Mouse (Mus musculus) liver, adult 2 months (tissue): ENCODE results near the gene Vgf. TPM values are rescaled to one million over a fixed set of nuclear protein-coding genes. Genes with fewer than 3 reads are reported as not detected.

Source experiments
- DNase-seq: peaks from one replicate; pipeline ENCODE4 v3.0.0-alpha.2; 2011; ENCODE audit warnings: low read depth, low spot score; ENCODE audit errors: extremely low read depth
- H3K27ac ChIP-seq: fragments of 200-500 bp; replicated peaks from 2 replicates; pipeline ENCODE4 v1.5.1; 2012; ENCODE audit warnings: low read depth, mild to moderate bottlenecking, control low read depth, inconsistent platforms, low read length; ENCODE audit not compliant: insufficient read depth
- H3K27me3 ChIP-seq: fragments of 200-500 bp; 2 replicates; pipeline ENCODE4 v1.6.1; 2012; ENCODE audit warnings: mild to moderate bottlenecking, moderate library complexity, low read length, inconsistent platforms; ENCODE audit not compliant: control insufficient read depth, insufficient read depth
- H3K36me3 ChIP-seq: fragments of 200-500 bp; 2 replicates; pipeline ENCODE4 v1.6.1; 2012; ENCODE audit warnings: low read length, inconsistent platforms; ENCODE audit not compliant: control insufficient read depth, insufficient read depth
- H3K4me1 ChIP-seq: fragments of 200-500 bp; 2 replicates; pipeline ENCODE4 v1.6.1; 2011; ENCODE audit warnings: low read length; ENCODE audit not compliant: control insufficient read depth, insufficient read depth
- H3K4me3 ChIP-seq: fragments of 200-500 bp; 2 replicates; pipeline ENCODE4 v1.5.1; 2011; ENCODE audit warnings: low read depth, mild to moderate bottlenecking, control low read depth, low read length, moderate library complexity; ENCODE audit not compliant: insufficient read depth
- H3K79me2 ChIP-seq: fragments of 200-500 bp; 2 replicates; pipeline ENCODE4 v1.6.1; 2012; ENCODE audit warnings: inconsistent platforms, mild to moderate bottlenecking, low read length, moderate library complexity; ENCODE audit not compliant: control insufficient read depth, insufficient read depth
- H3K9ac ChIP-seq: fragments of 200-500 bp; 2 replicates; pipeline ENCODE4 v1.6.1; 2012; ENCODE audit warnings: low read depth, mild to moderate bottlenecking, control low read depth, inconsistent platforms, low read length
- CTCF ChIP-seq: fragments of 200-500 bp; IDR thresholded peaks from 2 replicates; pipeline ENCODE4 v1.5.1; 2011; ENCODE audit warnings: low read depth, low read length, control low read depth
- POLR2A ChIP-seq: fragments of 200-500 bp; IDR thresholded peaks from 2 replicates; pipeline ENCODE4 v1.6.1; 2011; ENCODE audit warnings: low read length, control low read depth; ENCODE audit not compliant: insufficient read depth; ENCODE audit errors: extremely low read depth
- WGBS: fragments of 180-500 bp; shearing (Covaris S2); methylation state at CpG from one replicate; pipeline ENCODE4 v1.1.7; 2018; 5-methylcytosine and 5-hydroxymethylcytosine counted together
- polyA plus RNA-seq: library from polyadenylated mRNA; depleted of rRNA; stranded (reverse); fragments of >200 nt; gene quantifications from 2 replicates; pipeline ENCODE4 v1.2.3, GENCODE M21; 2012
- total RNA-seq: library from RNA; depleted of rRNA; stranded (reverse); fragments of >200 nt; gene quantifications from 2 replicates; pipeline ENCODE4 v1.2.3, GENCODE M21; 2014

The Vgf gene
- total and polyA plus RNA-seq, 2 experiments: not detected

DNA sequence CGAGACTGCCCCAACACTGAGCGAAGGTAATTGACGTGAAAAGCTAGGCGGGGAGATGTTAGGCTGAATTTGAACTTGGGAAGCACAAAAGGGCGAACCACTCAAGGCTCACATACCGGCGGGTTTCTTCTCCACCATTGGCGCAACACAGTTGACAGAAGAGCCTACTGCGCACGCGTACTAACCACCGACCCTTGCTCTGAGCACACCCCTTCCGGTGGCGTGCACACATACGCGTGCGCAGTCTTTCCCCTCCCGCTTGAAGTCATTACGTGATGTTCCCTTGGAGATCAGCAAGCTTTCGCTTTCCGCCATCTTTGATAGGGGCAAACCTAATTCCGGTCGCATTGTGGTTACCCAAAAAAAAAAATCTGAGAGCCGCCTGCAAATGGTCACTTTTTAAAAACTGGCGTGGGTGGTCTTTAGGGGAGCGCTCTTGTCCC lies 39.5 kb upstream of the Vgf start, which contains the start of gene Plod3:
Gene Plod3, plus strand, starts transcription at position 325 of the 443 bp plus-strand sequence.
- peak within 1 kb of the TSS; percentile 64 for H3K27ac ChIP-seq
- WGBS: 0% methylated on average over 26 of the region's 26 CpGs
- H3K4me1 ChIP-seq: peaks cover 5% of the 10 kb centered on the region
- DNase-seq: peak; percentile 93
- TF ChIP-seq CTCF (no peak), POLR2A (no peak)
- peaks cover 5% of the 10 kb centered on the region; the same call in 1 of the 2 replicates for H3K36me3 ChIP-seq
- H3K4me3 ChIP-seq: peak within 1 kb of the TSS; percentile 72
- H3K79me2 ChIP-seq: no peaks in the 10 kb centered on the region
- no peaks in the 10 kb centered on the region for H3K27me3 ChIP-seq
- peak within 1 kb of the TSS; percentile 87 for H3K9ac ChIP-seq

DNA sequence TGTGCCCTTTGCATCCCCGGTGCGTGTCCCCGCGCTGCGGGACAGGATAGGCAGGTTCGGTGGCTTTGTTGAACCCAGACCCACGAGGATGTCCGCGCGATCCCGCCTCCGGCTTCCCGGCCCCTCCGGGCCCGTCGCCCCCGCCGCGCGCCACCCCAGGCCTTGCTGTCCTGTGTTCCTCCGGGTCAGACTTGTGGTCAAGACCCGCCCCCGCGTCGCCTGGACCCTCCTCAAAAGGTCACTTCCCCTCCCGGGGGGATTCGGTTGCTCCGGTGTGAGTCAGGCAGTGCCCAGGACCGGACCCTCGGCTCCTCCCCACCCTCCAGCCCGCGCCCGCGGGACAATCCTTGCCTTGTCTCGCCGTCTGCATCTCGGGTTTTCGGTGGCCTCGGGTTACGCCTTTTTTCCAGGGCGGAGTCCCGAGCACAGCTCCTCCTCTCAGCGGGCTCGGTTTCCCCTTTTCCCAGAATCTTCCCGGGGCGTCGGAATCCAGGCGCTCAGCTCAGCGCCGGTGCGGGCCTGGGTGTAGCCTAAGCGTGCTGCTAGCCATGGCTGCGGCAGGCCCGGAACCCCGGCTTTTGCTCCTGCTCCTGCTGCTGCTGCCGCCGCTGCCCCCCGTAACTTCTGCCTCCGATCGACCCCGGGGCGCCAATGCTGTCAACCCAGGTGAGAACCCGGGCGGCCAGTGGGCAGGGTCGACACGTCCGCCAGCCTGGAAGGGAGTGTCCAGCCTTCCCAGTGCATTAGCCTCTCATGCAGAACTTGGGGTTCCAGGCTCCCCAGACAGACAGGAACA lies 38.9 kb upstream of the Vgf start:
- H3K27me3 ChIP-seq: no peaks in the 10 kb centered on the region
- peak overlapping the region; percentile 64 for H3K27ac ChIP-seq
- TF ChIP-seq CTCF: no peak
- peak; percentile 79 for TF ChIP-seq POLR2A
- under 1% methylated on average over 67 of the region's 67 CpGs for WGBS
- H3K4me1 ChIP-seq: peaks cover 5% of the 10 kb centered on the region
- H3K4me3 ChIP-seq: peak overlapping the region; percentile 72
- H3K9ac ChIP-seq: peak overlapping the region; percentile 87
- H3K79me2 ChIP-seq: no peaks in the 10 kb centered on the region
- DNase-seq: peak; percentile 57
- no peaks in the 10 kb centered on the region for H3K36me3 ChIP-seq

DNA sequence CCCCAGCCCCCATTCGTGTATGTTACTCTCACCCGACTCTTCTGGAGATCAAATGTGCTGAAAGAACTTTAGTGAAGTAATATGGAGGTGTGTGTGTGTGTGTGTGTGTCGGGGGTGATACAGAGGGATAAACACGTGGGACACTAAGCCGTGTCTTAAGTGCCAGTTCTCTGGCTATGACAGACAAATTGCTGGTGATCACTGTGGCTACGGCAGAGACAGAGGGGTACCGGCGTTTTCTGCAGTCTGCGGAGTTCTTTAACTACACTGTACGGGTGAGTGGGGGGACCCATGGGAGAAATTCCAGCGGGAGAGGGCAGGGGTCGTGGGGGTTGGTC lies 38.3 kb upstream of the Vgf start, which contains the start of gene Znhit1:
Gene Znhit1, minus strand, starts transcription at position 88 of the 338 bp plus-strand sequence.
- Histone ChIP-seq H3K4me1 (peaks cover 5% of the 10 kb centered on the region), H3K4me3 (peak within 1 kb of the TSS; percentile 72), H3K79me2 (no peaks in the 10 kb centered on the region), H3K9ac (peak within 1 kb of the TSS; percentile 87), H3K27me3 (no peaks in the 10 kb centered on the region), H3K36me3 (no peaks in the 10 kb centered on the region), H3K27ac (peak within 1 kb of the TSS; percentile 64)
- WGBS: 14% methylated on average over 12 of the region's 12 CpGs
- DNase-seq: no peak
- no peak for TF ChIP-seq CTCF
- TF ChIP-seq POLR2A: no peak

DNA sequence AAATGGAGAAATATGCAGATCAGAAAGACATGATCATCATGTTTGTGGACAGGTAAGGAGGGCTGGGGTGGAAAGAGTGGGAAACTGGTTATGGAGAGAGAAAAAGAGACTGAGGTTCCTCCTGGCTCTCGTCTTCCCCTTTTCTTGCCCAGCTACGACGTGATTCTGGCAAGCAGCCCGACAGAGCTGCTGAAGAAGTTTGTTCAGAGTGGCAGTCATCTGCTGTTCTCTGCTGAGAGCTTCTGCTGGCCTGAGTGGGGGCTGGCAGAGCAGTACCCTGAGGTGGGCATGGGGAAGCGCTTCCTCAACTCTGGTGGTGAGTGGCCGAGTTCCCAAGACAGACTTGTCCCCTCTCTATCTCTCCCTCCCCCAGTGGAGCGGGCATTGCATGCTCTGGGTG lies 37.8 kb upstream of the Vgf start:
- H3K79me2 ChIP-seq: no peaks in the 10 kb centered on the region
- DNase-seq: no peak
- H3K4me3 ChIP-seq: peak overlapping the region; percentile 13; the same call in 1 of the 2 replicates
- TF ChIP-seq CTCF: no peak
- no peak for TF ChIP-seq POLR2A
- 78% methylated on average over 7 of the region's 7 CpGs for WGBS
- H3K9ac ChIP-seq: no peak overlapping the region
- H3K27ac ChIP-seq: no peak overlapping the region
- peaks cover 5% of the 10 kb centered on the region for H3K4me1 ChIP-seq
- H3K27me3 ChIP-seq: no peaks in the 10 kb centered on the region
- no peaks in the 10 kb centered on the region for H3K36me3 ChIP-seq

DNA sequence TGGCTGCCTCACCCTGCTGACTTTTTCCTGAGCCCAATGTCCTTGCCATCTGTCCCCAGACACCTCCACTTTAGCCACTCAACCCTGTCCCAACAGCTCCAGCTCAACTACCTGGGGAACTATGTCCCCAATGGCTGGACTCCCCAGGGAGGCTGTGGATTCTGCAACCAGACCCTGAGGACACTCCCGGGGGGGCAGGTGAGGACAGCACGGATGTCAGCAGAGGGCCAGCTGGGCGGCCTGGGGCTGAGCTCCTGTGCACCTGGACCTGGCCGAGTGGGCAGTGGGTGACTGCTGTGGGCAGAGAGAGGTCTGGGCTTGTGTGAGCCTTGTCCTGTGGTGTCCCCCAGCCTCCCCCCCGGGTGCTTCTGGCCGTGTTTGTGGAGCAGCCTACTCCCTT lies 36.4 kb upstream of the Vgf start:
- 0 out of 2 replicates have a peak, but pooled peaks cover 2% of the 10 kb centered on the region for H3K36me3 ChIP-seq
- 92% methylated on average over 6 of the region's 6 CpGs for WGBS
- H3K4me3 ChIP-seq: no peak overlapping the region
- DNase-seq: no peak
- H3K27ac ChIP-seq: no peak overlapping the region
- H3K27me3 ChIP-seq: no peaks in the 10 kb centered on the region
- no peaks in the 10 kb centered on the region for H3K79me2 ChIP-seq
- peaks cover 5% of the 10 kb centered on the region for H3K4me1 ChIP-seq
- H3K9ac ChIP-seq: no peak overlapping the region
- TF ChIP-seq POLR2A (no peak), CTCF (no peak)

DNA sequence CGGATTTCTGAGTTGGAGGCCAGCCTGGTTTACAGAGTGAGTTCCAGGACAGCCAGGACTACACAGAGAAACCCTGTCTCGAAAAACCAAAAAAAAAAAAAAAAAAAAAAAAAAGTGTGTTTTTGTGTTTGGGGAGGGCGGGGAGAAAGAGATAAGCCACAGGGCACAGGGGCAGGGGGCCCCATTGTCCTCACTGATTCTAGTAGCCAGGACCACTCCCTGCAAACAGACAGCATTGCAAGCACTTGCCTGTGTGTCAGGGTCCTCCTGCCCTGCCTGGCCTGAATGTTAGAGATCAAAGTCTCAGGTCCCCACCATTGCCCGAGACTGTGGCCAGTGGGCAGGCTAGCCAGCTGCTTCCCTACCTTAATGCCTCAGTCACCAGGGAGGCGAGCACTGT lies 26.7 kb upstream of the Vgf start:
- Histone ChIP-seq H3K27me3 (no peaks in the 10 kb centered on the region), H3K9ac (no peak overlapping the region), H3K27ac (no peak overlapping the region), H3K79me2 (no peaks in the 10 kb centered on the region), H3K4me3 (no peak overlapping the region), H3K4me1 (no peaks in the 10 kb centered on the region), H3K36me3 (no peaks in the 10 kb centered on the region)
- no peak for DNase-seq
- WGBS: 59% methylated on average over 5 of the region's 5 CpGs
- TF ChIP-seq POLR2A (no peak), CTCF (no peak)
